23 mouse cellular contexts compared by ENCODE assay signal in genomic region chr8:56261190-56261589, GRCm38 (mm10). TPM values are rescaled to one million over a fixed set of nuclear protein-coding genes. Genes with fewer than 3 reads are reported as not detected.
DNase-seq lines count a peak whose midpoint lies in the region; ATAC-seq lines count a peak whose summit lies in the region.
"Had no signal": no experiment of that assay in that cellular context is flagged by ENCODE, and none has a peak within 500 bp of the region (broad histone marks: within the 10 kb centered on the region; RNA-seq: fewer than 3 reads in every experiment).

No protein-coding gene starts in this region.

- WGBS in embryonic facial prominence, embryonic 14.5 days: 74% methylated on average over 1 of the region's 1 CpGs
- WGBS in embryonic facial prominence, embryonic 10.5 days: 87% methylated on average over 1 of the region's 1 CpGs
- 66% methylated on average over 1 of the region's 1 CpGs for WGBS in limb, embryonic 13.5 days
- 96% methylated on average over 1 of the region's 1 CpGs for WGBS in limb, embryonic 10.5 days
- 71% methylated on average over 1 of the region's 1 CpGs for WGBS in limb, embryonic 15.5 days

- H3K4me2 ChIP-seq in embryonic facial prominence, embryonic 14.5 days (ENCODE audit: low read depth, low read length): no peak overlapping the region
- no peak overlapping the region for H3K4me2 ChIP-seq in limb, embryonic 13.5 days (replicated peaks)
- H3K4me2 ChIP-seq in limb, embryonic 15.5 days: no peak overlapping the region
- H3K4me2 ChIP-seq: embryonic facial prominence, embryonic 13.5 days; forebrain, embryonic 13.5 days; forebrain, embryonic 15.5 days had no signal

- peak; percentile 16 for DNase-seq in embryonic facial prominence, embryonic 14.5 days (ENCODE audit: low spot score)
- DNase-seq in embryonic facial prominence, embryonic 10.5 days (ENCODE audit: low spot score): no peak
- no peak for DNase-seq in limb, embryonic 10.5 days (ENCODE audit: low spot score)
- DNase-seq: adrenal gland, adult 8-10 months; adrenal gland, postnatal 14 days; adrenal gland, postnatal 36 days; B cell, adult 2 months; cerebellum, adult 11-12 months; cerebellum, adult 2 months; cerebellum, adult 9-10 months; cerebellum, postnatal 10 days; cerebellum, postnatal 25 days; forebrain, postnatal 0 days had no signal

- no peak overlapping the region for H3K4me3 ChIP-seq in embryonic facial prominence, embryonic 14.5 days (ENCODE audit: low read depth, low read length)
- no peak overlapping the region for H3K4me3 ChIP-seq in embryonic facial prominence, embryonic 10.5 days
- no peak overlapping the region for H3K4me3 ChIP-seq in limb, embryonic 13.5 days
- no peak overlapping the region for H3K4me3 ChIP-seq in limb, embryonic 10.5 days
- H3K4me3 ChIP-seq in limb, embryonic 15.5 days: no peak overlapping the region
- H3K4me3 ChIP-seq: embryonic facial prominence, embryonic 13.5 days; forebrain, embryonic 13.5 days; forebrain, embryonic 15.5 days had no signal

- H3K9me3 ChIP-seq in embryonic facial prominence, embryonic 14.5 days (ENCODE audit: control insufficient read depth, low read length): no peaks in the 10 kb centered on the region
- H3K9me3 ChIP-seq in embryonic facial prominence, embryonic 10.5 days: no peaks in the 10 kb centered on the region
- no peaks in the 10 kb centered on the region for H3K9me3 ChIP-seq in limb, embryonic 13.5 days
- H3K9me3 ChIP-seq in limb, embryonic 10.5 days (replicated peaks): no peaks in the 10 kb centered on the region
- no peaks in the 10 kb centered on the region for H3K9me3 ChIP-seq in limb, embryonic 15.5 days
- H3K9me3 ChIP-seq: embryonic facial prominence, embryonic 13.5 days; forebrain, embryonic 13.5 days; forebrain, embryonic 15.5 days had no signal

- H3K27me3 ChIP-seq in embryonic facial prominence, embryonic 14.5 days (replicated peaks; ENCODE audit: control insufficient read depth, insufficient read depth, low read length): no peaks in the 10 kb centered on the region
- no peaks in the 10 kb centered on the region for H3K27me3 ChIP-seq in embryonic facial prominence, embryonic 10.5 days (replicated peaks; ENCODE audit: low read depth, poor library complexity, severe bottlenecking)
- no peaks in the 10 kb centered on the region for H3K27me3 ChIP-seq in limb, embryonic 13.5 days
- no peaks in the 10 kb centered on the region for H3K27me3 ChIP-seq in limb, embryonic 10.5 days (ENCODE audit: low read depth, poor library complexity, severe bottlenecking)
- H3K27me3 ChIP-seq in limb, embryonic 15.5 days: no peaks in the 10 kb centered on the region
- H3K27me3 ChIP-seq: CH12.LX; embryonic facial prominence, embryonic 13.5 days; forebrain, embryonic 13.5 days; forebrain, embryonic 15.5 days had no signal

- no peak overlapping the region for H3K27ac ChIP-seq in embryonic facial prominence, embryonic 14.5 days (replicated peaks; ENCODE audit: low read depth, low read length)
- no peak overlapping the region for H3K27ac ChIP-seq in embryonic facial prominence, embryonic 10.5 days (replicated peaks)
- H3K27ac ChIP-seq in limb, embryonic 13.5 days: no peak overlapping the region
- no peak overlapping the region for H3K27ac ChIP-seq in limb, embryonic 10.5 days
- H3K27ac ChIP-seq in limb, embryonic 15.5 days: no peak overlapping the region
- H3K27ac ChIP-seq: embryonic facial prominence, embryonic 13.5 days; forebrain, embryonic 13.5 days; forebrain, embryonic 15.5 days had no signal

- no peaks in the 10 kb centered on the region for H3K4me1 ChIP-seq in embryonic facial prominence, embryonic 14.5 days (ENCODE audit: control insufficient read depth, insufficient read depth, low read length)
- H3K4me1 ChIP-seq in embryonic facial prominence, embryonic 10.5 days: no peaks in the 10 kb centered on the region
- H3K4me1 ChIP-seq in limb, embryonic 13.5 days: no peaks in the 10 kb centered on the region
- H3K4me1 ChIP-seq in limb, embryonic 10.5 days: no peaks in the 10 kb centered on the region
- H3K4me1 ChIP-seq in limb, embryonic 15.5 days: no peaks in the 10 kb centered on the region
- H3K4me1 ChIP-seq: embryonic facial prominence, embryonic 13.5 days; forebrain, embryonic 13.5 days; forebrain, embryonic 15.5 days had no signal

- H3K36me3 ChIP-seq in embryonic facial prominence, embryonic 14.5 days (ENCODE audit: control insufficient read depth, insufficient read depth, low read length): no peaks in the 10 kb centered on the region
- no peaks in the 10 kb centered on the region for H3K36me3 ChIP-seq in embryonic facial prominence, embryonic 10.5 days (replicated peaks)
- no peaks in the 10 kb centered on the region for H3K36me3 ChIP-seq in limb, embryonic 13.5 days
- no peaks in the 10 kb centered on the region for H3K36me3 ChIP-seq in limb, embryonic 10.5 days
- H3K36me3 ChIP-seq in limb, embryonic 15.5 days: no peaks in the 10 kb centered on the region
- H3K36me3 ChIP-seq: embryonic facial prominence, embryonic 13.5 days; forebrain, embryonic 15.5 days; G1E had no signal

- no peak for ATAC-seq in embryonic facial prominence, embryonic 14.5 days (ENCODE audit: low read depth)
- ATAC-seq in limb, embryonic 13.5 days (ENCODE audit: low FRiP score, low read depth): 0 out of 2 replicates have a peak, but pooled peaks have one; percentile 11
- ATAC-seq in limb, embryonic 15.5 days (ENCODE audit: insufficient number of reproducible peaks, low FRiP score, low TSS enrichment, low read depth): 0 out of 2 replicates have a peak, but pooled peaks have one; percentile 65
- ATAC-seq: activated CD4-positive, CD25-positive, alpha-beta regulatory T cell, adult 4 months; CD4-positive, CD25-positive, alpha-beta regulatory T cell, adult 4 months; forebrain, embryonic 13.5 days; forebrain, embryonic 15.5 days; forebrain, postnatal 0 days; Patski had no signal

- no peak overlapping the region for H3K9ac ChIP-seq in embryonic facial prominence, embryonic 14.5 days (ENCODE audit: low read depth, low read length)
- H3K9ac ChIP-seq in limb, embryonic 13.5 days: no peak overlapping the region
- no peak overlapping the region for H3K9ac ChIP-seq in limb, embryonic 15.5 days
- H3K9ac ChIP-seq: embryonic facial prominence, embryonic 13.5 days; forebrain, embryonic 13.5 days; forebrain, embryonic 15.5 days; forebrain, postnatal 0 days had no signal

RNA-seq across cellular contexts. Expression of gene Hpgd, which starts 33.2 kb away (rescaled TPM):
- polyA plus RNA-seq in embryonic facial prominence, embryonic 14.5 days (2014; fragmentation: Nextera tagmentation; extraction: Ambion mirVana): 32.8 and 36.8 TPM in 2 replicates
- 10.3 and 21.4 TPM in 2 replicates for polyA plus RNA-seq in embryonic facial prominence, embryonic 10.5 days (2016; fragmentation: Nextera tagmentation; extraction: Ambion mirVana)
- polyA plus RNA-seq in limb, embryonic 13.5 days (2015; fragmentation: Nextera tagmentation; extraction: Ambion mirVana): 16.9 and 19.1 TPM in 2 replicates
- 6.9 and 10.6 TPM in 2 replicates for polyA plus RNA-seq in limb, embryonic 10.5 days (2016; fragmentation: Nextera tagmentation; extraction: Ambion mirVana)
- polyA plus RNA-seq in limb, embryonic 15.5 days (2015; fragmentation: Nextera tagmentation; extraction: Ambion mirVana): 27.1 and 28.3 TPM in 2 replicates
- polyA plus RNA-seq: G1E had no signal
